Mouse (Mus musculus): Measurements from ENCODE around the gene Fance.
"Not testable (repeated sequence)": the region's sequence is repeated elsewhere in the genome, so short reads cannot be mapped to it uniquely, and the experiment has no call there.

Gene Fance

DNA sequence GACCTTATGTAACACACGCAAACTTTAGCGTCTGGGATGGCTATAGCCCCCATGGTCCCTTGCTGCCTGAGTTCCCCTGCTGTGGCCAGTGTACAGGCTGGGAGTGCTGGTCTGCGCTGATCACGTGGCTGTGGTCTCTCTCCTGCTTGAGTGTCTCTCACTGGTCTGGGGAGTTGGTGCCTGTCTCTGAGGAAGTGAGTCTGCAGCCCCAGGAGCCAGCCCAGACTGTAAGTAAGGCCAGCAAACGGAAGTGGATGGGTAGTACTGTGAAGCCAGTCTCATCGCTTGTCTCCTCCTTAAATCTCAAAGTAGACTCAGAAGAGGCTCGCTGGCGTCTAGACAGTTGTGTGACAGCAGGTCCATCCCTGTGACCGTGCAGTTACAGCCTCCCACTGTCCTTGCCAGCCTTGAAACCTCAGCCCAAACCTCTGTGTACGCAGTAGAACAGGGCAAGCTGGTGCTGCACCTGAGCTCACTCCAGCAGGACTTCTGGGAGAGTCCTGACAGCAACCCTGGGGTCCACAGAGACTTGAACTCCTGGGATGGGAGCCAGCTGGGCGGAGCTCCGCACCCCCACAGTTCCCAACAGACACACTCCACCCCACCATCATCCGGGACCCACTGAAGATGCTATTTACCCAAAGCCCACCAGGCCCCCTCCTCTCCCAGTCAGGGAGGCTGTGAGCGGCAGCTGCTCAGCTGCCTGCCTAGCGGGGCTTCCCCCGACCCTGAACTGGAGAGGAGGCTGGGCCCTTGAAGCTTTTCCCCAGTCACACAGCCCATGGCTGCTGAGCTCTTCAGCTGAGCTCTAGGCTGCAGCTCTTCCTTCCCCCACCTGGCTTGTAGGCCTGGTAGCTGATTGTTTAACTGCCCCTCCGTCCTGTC is 18.6 kb upstream of the Fance start:
- DNase-seq, result no peak

GRCm38 (mm10) chr17:28298888-28299287 is 14.4 kb upstream of the Fance start:
- no peak for DNase-seq

- no peak for DNase-seq
Measured at GRCm38 (mm10) chr17:28299669-28300320, 13.5 kb upstream of the Fance start.

GRCm38 (mm10) chr17:28300323-28300722 is 13.0 kb upstream of the Fance start:
- no peak for DNase-seq

DNA sequence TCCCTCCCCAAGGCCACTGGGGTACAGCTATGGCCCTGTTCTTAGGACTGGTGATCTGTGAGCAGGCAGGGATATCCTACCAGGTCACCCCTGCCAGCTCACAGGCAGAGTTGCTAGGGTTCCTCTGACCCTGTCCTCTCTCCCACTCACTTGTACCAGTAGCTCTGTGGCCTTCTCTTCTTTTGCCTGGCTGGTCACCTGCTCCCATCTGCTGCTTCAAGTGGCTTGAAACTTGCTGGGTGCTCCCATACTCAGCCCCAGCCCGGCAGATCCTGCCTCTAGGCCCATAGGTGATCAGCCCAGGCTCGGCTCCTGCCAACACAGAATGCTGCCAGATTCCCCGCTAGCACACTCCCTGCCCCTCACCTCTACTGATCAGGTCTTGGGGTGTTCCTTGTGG is 12.5 kb upstream of the Fance start:
- no peak for DNase-seq

DNA sequence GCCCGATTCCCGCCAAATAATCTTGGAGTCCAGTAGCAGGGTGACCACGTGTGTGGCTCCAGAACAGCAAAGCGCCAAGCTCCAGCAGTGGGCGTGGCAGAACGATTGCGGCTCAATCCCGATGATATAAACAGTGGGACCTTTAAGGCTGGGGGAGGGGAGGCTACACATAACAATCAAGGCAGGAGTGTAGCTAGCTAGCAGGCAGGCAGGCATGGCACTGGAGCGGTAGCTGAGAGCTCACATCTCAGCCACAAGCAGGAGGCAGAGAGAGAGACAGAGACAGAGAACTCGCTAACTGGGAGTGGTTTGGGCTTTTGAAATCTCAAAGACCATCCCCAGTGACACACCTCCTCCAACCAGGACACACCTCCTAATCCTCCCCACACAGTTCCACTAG is 8.1 kb upstream of the Fance start:
- no peak for DNase-seq

- peak; percentile 76 for DNase-seq
Measured at GRCm38 (mm10) chr17:28308297-28309195, 4.8 kb upstream of the Fance start.

DNA sequence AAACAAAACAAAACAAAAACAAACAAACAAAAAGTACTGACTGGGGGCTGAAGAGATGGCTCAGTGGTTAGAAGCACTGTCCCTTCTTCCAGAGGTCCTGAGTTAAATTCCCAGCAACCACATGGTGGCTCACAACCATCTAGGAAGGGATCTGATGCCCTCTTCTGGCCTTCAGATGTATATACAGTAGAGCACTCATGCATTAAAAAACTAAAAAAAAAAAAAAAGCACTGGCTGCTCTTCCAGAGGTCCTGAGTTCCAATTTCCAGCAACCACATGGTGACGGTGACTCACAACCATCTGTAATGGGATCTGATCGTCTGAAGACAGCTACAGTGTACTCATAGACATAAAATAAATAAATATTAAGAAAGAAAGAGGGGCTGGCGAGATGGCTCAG is 2.5 kb upstream of the Fance start:
- no peak for DNase-seq

- DNase-seq, result no peak
Measured at GRCm38 (mm10) chr17:28311366-28312132, 1.8 kb upstream of the Fance start.

GRCm38 (mm10) chr17:28312232-28313211 is 797 bp upstream of the Fance start:
- DNase-seq, result peak; percentile 55

DNA sequence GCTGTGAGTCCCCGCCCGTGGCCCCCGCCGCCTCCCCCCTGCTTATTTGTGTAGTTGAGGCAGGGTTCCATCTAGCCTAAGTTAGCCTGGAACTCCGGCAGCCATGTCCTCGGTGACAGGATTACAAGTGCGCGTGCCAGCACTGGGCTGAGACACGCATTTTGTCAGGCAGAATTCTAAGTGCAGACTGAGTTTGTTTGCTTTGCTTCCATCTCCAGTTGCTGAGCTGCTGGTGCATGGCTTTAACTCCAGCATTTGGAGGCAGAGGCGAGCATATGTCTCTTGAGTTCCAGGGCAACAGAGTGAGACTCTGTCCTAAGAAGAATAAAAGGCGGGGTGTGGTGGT is 534 bp downstream of the Fance start:
- DNase-seq, result no peak

- peak; percentile 41 for DNase-seq
Measured at GRCm38 (mm10) chr17:28315611-28316160, 2.4 kb downstream of the Fance start.

GRCm38 (mm10) chr17:28316476-28316875 is 3.2 kb downstream of the Fance start:
- no peak for DNase-seq

DNA sequence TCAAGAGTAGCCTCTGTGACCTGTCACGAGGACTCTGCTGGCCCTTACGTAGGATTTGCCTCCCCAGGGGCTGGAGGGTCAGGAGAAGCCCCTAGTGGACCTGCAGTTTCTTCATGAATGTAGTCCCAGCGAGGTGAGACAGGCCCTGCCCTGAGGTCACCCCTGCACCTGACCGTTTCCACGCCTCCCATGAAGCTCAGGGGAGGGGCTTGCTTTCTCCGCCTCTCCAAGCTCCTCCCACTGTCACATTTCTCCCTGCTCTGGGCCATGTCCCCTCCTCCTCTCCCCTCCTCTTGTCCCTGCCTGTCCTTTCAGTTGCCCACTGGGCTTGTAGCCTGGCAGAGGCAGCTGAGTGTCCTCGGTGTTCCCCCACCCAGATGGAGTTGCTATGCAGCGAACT is 3.8 kb downstream of the Fance start:
- no peak for DNase-seq

GRCm38 (mm10) chr17:28317725-28318124 is 4.4 kb downstream of the Fance start:
- no peak for DNase-seq

GRCm38 (mm10) chr17:28321700-28322099 is 8.4 kb downstream of the Fance start:
- DNase-seq, result no peak

- no peak for DNase-seq
Measured at GRCm38 (mm10) chr17:28323786-28324185, 10.5 kb downstream of the Fance start.

- not testable (repeated sequence) for DNase-seq
Measured at GRCm38 (mm10) chr17:28324416-28324815, 11.1 kb downstream of the Fance start.

- DNase-seq, result no peak
Measured at GRCm38 (mm10) chr17:28325751-28326150, 12.4 kb downstream of the Fance start.

DNA sequence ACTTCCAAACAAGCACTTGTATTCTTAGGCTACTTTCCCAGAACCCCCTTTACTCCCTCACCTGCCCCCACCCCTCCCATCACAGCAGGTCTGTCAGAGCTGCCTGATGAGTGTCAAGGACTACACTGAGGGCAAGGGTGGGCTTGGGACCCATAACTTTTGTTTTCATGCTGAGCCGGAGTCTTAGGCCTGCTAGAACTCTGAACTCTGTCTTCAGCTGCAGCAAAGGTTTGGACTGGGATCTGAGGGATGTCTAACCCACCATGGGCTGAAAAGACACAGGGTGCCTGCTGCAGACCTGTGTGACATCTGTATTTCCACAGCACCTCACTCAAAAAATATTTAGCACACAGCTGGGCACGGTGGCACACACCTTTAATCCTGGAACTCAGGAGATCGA is 13.6 kb downstream of the Fance start:
- peak; percentile 36 for DNase-seq

Data from cerebellum, adult 9-11 months (tissue).